In genomic region chr2:21037181-21037580, GRCm38 (mm10) we compare ENCODE assay signal across 8 mouse cellular contexts.
DNase-seq lines count a peak whose midpoint lies in the region; TF ChIP-seq lines count a peak whose summit lies in the region.

No protein-coding gene starts in this region.

- no peaks in the 10 kb centered on the region for H3K27me3 ChIP-seq in CH12.LX (replicated peaks)

- peak overlapping the region; percentile 26; the same call in 1 of the 2 replicates for H3K27ac ChIP-seq in CH12.LX (ENCODE audit: insufficient read depth, low read depth)
- H3K27ac ChIP-seq in left cerebral cortex, adult 2 months = peak overlapping the region; percentile 85

- H3K9me3 ChIP-seq in CH12.LX (replicated peaks; ENCODE audit: low read length) = no peaks in the 10 kb centered on the region

- H3K4me1 ChIP-seq in CH12.LX (ENCODE audit: control insufficient read depth in 1 of 2, insufficient read depth in 2 of 2) = peaks cover 15 to 38% of the 10 kb centered on the region in 2 experiments; a peak in 3 of 4 replicates

- no peak overlapping the region for H3K4me3 ChIP-seq in CH12.LX (replicated peaks in 1 of 3; ENCODE audit: low read depth in 2 of 3, low read length in 2 of 3, poor library complexity in 1 of 3)
- no peak overlapping the region for H3K4me3 ChIP-seq in left cerebral cortex, adult 2 months

- no peaks in the 10 kb centered on the region for H3K79me2 ChIP-seq in CH12.LX (replicated peaks; ENCODE audit: control insufficient read depth, extremely low read depth, insufficient read depth, poor library complexity, severe bottlenecking)

- no peak; the same call in 1 of the 2 replicates for TF ChIP-seq EP300 in CH12.LX (IDR thresholded peaks at IDR 0.05; ENCODE audit: low read length)

- peak overlapping the region; percentile 71; the same call in 1 of the 2 replicates for H3K4me2 ChIP-seq in CH12.LX (ENCODE audit: insufficient read depth, low read depth, poor library complexity, severe bottlenecking)

- intact Hi-C loops in left cerebral cortex, adult 2 months (cut with DNase I) = loop anchor here (1.0 kb wide), 4 partner anchors 17 to 104 kb away; no protein-coding TSS in a partner anchor

- dilution Hi-C loops in CH12.LX (cut with MboI; ENCODE audit: extremely low pct_ligation_motif_present, extremely low pct_unique_long_range_greater_than_20kb, low sequenced_read_pairs) = no loop called here

- peak; percentile 43 to 47 for DNase-seq in cerebellum, postnatal 10 days
- no peak for DNase-seq in cerebellum, adult 9-11 months
- DNase-seq in CH12.LX (ENCODE audit: extremely low read depth) = peak; percentile 71
- peak; percentile 15 to 49 for DNase-seq in gastrocnemius, adult 8-10 months (ENCODE audit: low spot score in 2 of 2)
- DNase-seq in left cerebral cortex, adult 2 months (ENCODE audit: extremely low spot score in 1 of 2, low spot score in 2 of 2) = peak; percentile 57 to 69
- peak; percentile 16 for DNase-seq in retina, postnatal 1 day
- DNase-seq in cerebellum, adult 11-12 months = no peak
- DNase-seq in natural killer cell, adult 2 months (ENCODE audit: low spot score in 2 of 2) = no peak

- TF ChIP-seq RAD21 in CH12.LX (IDR thresholded peaks at IDR 0.05; ENCODE audit: low read depth, low read length) = no peak

- no peak for TF ChIP-seq POLR2A in CH12.LX (IDR thresholded peaks at IDR 0.05; ENCODE audit: low read depth, low read length)

- in situ Hi-C loops in CH12.LX (cut with MboI; ENCODE audit: low pct_ligation_motif_present, low pct_unique_long_range_greater_than_20kb, low sequenced_read_pairs) = no loop called here

- no peak for TF ChIP-seq CTCF in CH12.LX (conservative IDR thresholded peaks at IDR 0.05 in 1 of 2, IDR thresholded peaks at IDR 0.05 in 1 of 2; ENCODE audit: low read depth in 2 of 2, low read length in 2 of 2)
- TF ChIP-seq CTCF in left cerebral cortex, adult 2 months (IDR thresholded peaks at IDR 0.05) = no peak

- no peaks in the 10 kb centered on the region for H3K36me3 ChIP-seq in CH12.LX (replicated peaks in 1 of 2; ENCODE audit: control insufficient read depth in 1 of 2, insufficient read depth in 1 of 2, low read length in 1 of 2)

- H3K9ac ChIP-seq in CH12.LX (ENCODE audit: insufficient read depth, low read depth) = peak overlapping the region; percentile 26; the same call in 1 of the 2 replicates

TF ChIP-seq in CH12.LX, 34 proteins besides CTCF, POLR2A, EP300 and RAD21:
- TF ChIP-seq MAX (IDR thresholded peaks at IDR 0.05; ENCODE audit: low read length) (0 out of 2 replicates have a peak, but pooled peaks have one; percentile 24), NELFE (IDR thresholded peaks at IDR 0.05; ENCODE audit: low read depth, low read length) (no peak), MAFK (IDR thresholded peaks at IDR 0.05; ENCODE audit: insufficient replicate concordance, low read length) (no peak), MYC (IDR thresholded peaks at IDR 0.05; ENCODE audit: low read depth, low read length) (no peak), MEF2A (IDR thresholded peaks at IDR 0.05; ENCODE audit: borderline replicate concordance, low read depth, low read length) (peak; percentile 91), JUN (IDR thresholded peaks at IDR 0.05; ENCODE audit: insufficient read depth, low read depth, low read length) (peak; percentile 42; the same call in 1 of the 2 replicates), BHLHE40 (IDR thresholded peaks at IDR 0.05; ENCODE audit: low read depth, low read length) (peak; percentile 22), ETS1 (conservative IDR thresholded peaks at IDR 0.05; ENCODE audit: low read depth, low read length) (peak; percentile 75), UBTF (IDR thresholded peaks at IDR 0.05; ENCODE audit: low read depth, low read length) (no peak), ZC3H11A (IDR thresholded peaks at IDR 0.05; ENCODE audit: low read depth, low read length) (no peak), USF1 (IDR thresholded peaks at IDR 0.05; ENCODE audit: low read depth, low read length) (no peak), NRF1 (IDR thresholded peaks at IDR 0.05; ENCODE audit: low read depth, low read length) (no peak), TCF12 (IDR thresholded peaks at IDR 0.05; ENCODE audit: low read depth, low read length) (no peak)

Comparison
In these comparisons a context has a peak if more than half of its experiments do, and no peak if none do; other contexts are left out.
1. DNase-seq: peak in cerebellum, postnatal 10 days (2 of 2), CH12.LX (single experiment), gastrocnemius, adult 8-10 months (2 of 2), left cerebral cortex, adult 2 months (2 of 2) and retina, postnatal 1 day (single experiment); none in cerebellum, adult 9-11 months (single experiment), cerebellum, adult 11-12 months (single experiment) and natural killer cell, adult 2 months (0 of 2).